Mouse (Mus musculus): ENCODE data around the gene Tcf7. TPM values are rescaled to one million over a fixed set of nuclear protein-coding genes. Genes with fewer than 3 reads are reported as not detected.
A peak's percentile ranks its signal among the peaks of the same experiment; 100 is the strongest.

Tcf7 gene
- polyA plus RNA-seq, 1 experiment from 2014 or later: 9.2 TPM

- Histone ChIP-seq H3K36me3 (replicated peaks; ENCODE audit: control insufficient read depth, insufficient read depth, low read depth, low read length) (no peaks in the 10 kb centered on the region), H3K27me3 (ENCODE audit: control insufficient read depth, insufficient read depth, low read length) (no peaks in the 10 kb centered on the region), H3K4me2 (ENCODE audit: low read depth, low read length) (no peak overlapping the region), H3K27ac (replicated peaks; ENCODE audit: low read depth, low read length) (no peak overlapping the region), H3K9ac (replicated peaks; ENCODE audit: low read length) (no peak overlapping the region; the same call in 1 of the 2 replicates), H3K9me3 (replicated peaks; ENCODE audit: control insufficient read depth, low read length) (no peaks in the 10 kb centered on the region), H3K4me3 (ENCODE audit: low read depth, low read length) (no peak overlapping the region), H3K4me1 (ENCODE audit: control insufficient read depth, insufficient read depth, low read length) (no peaks in the 10 kb centered on the region)
- WGBS: 65% methylated on average over 5 of the region's 5 CpGs
- ATAC-seq (replicated peaks; ENCODE audit: insufficient number of reproducible peaks, low FRiP score, low TSS enrichment, low read depth) (no peak; the same call in 1 of the 2 replicates), DNase-seq (ENCODE audit: low spot score) (no peak)
Observed at GRCm38 (mm10) chr11:52258711-52259110, 24.1 kb downstream of the Tcf7 start.

GRCm38 (mm10) chr11:52257376-52257775, 25.4 kb downstream of the Tcf7 start:
- H3K27ac ChIP-seq (replicated peaks; ENCODE audit: low read depth, low read length): no peak overlapping the region
- 93% methylated on average over 3 of the region's 3 CpGs for WGBS
- no peaks in the 10 kb centered on the region for H3K4me1 ChIP-seq (ENCODE audit: control insufficient read depth, insufficient read depth, low read length)
- ATAC-seq (replicated peaks; ENCODE audit: insufficient number of reproducible peaks, low FRiP score, low TSS enrichment, low read depth) (no peak), DNase-seq (ENCODE audit: low spot score) (no peak)
- H3K9ac ChIP-seq (replicated peaks; ENCODE audit: low read length): no peak overlapping the region
- no peaks in the 10 kb centered on the region for H3K9me3 ChIP-seq (replicated peaks; ENCODE audit: control insufficient read depth, low read length)
- no peaks in the 10 kb centered on the region for H3K36me3 ChIP-seq (replicated peaks; ENCODE audit: control insufficient read depth, insufficient read depth, low read depth, low read length)
- no peaks in the 10 kb centered on the region for H3K27me3 ChIP-seq (ENCODE audit: control insufficient read depth, insufficient read depth, low read length)
- no peak overlapping the region for H3K4me2 ChIP-seq (ENCODE audit: low read depth, low read length)
- H3K4me3 ChIP-seq (ENCODE audit: low read depth, low read length): no peak overlapping the region

- ATAC-seq (replicated peaks; ENCODE audit: insufficient number of reproducible peaks, low FRiP score, low TSS enrichment, low read depth): no peak
- Histone ChIP-seq H3K9me3 (replicated peaks; ENCODE audit: control insufficient read depth, low read length) (no peaks in the 10 kb centered on the region), H3K27me3 (ENCODE audit: control insufficient read depth, insufficient read depth, low read length) (no peaks in the 10 kb centered on the region), H3K4me1 (ENCODE audit: control insufficient read depth, insufficient read depth, low read length) (no peaks in the 10 kb centered on the region), H3K4me2 (ENCODE audit: low read depth, low read length) (no peak overlapping the region), H3K9ac (replicated peaks; ENCODE audit: low read length) (no peak overlapping the region), H3K36me3 (replicated peaks; ENCODE audit: control insufficient read depth, insufficient read depth, low read depth, low read length) (no peaks in the 10 kb centered on the region), H3K4me3 (ENCODE audit: low read depth, low read length) (no peak overlapping the region), H3K27ac (replicated peaks; ENCODE audit: low read depth, low read length) (no peak overlapping the region)
- no peak for DNase-seq (ENCODE audit: low spot score)
- 87% methylated on average over 8 of the region's 8 CpGs for WGBS
Observed at GRCm38 (mm10) chr11:52255077-52255476, 27.7 kb downstream of the Tcf7 start.

GRCm38 (mm10) chr11:52253674-52254375, 29.0 kb downstream of the Tcf7 start:
- WGBS: 70% methylated on average over 11 of the region's 11 CpGs
- Histone ChIP-seq H3K4me1 (ENCODE audit: control insufficient read depth, insufficient read depth, low read length) (no peaks in the 10 kb centered on the region), H3K27me3 (ENCODE audit: control insufficient read depth, insufficient read depth, low read length) (no peaks in the 10 kb centered on the region), H3K4me2 (ENCODE audit: low read depth, low read length) (no peak overlapping the region), H3K9me3 (replicated peaks; ENCODE audit: control insufficient read depth, low read length) (no peaks in the 10 kb centered on the region), H3K9ac (replicated peaks; ENCODE audit: low read length) (no peak overlapping the region), H3K4me3 (ENCODE audit: low read depth, low read length) (no peak overlapping the region), H3K27ac (replicated peaks; ENCODE audit: low read depth, low read length) (no peak overlapping the region), H3K36me3 (replicated peaks; ENCODE audit: control insufficient read depth, insufficient read depth, low read depth, low read length) (no peaks in the 10 kb centered on the region)
- peak; percentile 81 for DNase-seq (ENCODE audit: low spot score)
- peak; percentile 64; the same call in 1 of the 2 replicates for ATAC-seq (replicated peaks; ENCODE audit: insufficient number of reproducible peaks, low FRiP score, low TSS enrichment, low read depth)

GRCm38 (mm10) chr11:52252692-52253091, 30.1 kb downstream of the Tcf7 start:
- H3K36me3 ChIP-seq (replicated peaks; ENCODE audit: control insufficient read depth, insufficient read depth, low read depth, low read length): no peaks in the 10 kb centered on the region
- no peaks in the 10 kb centered on the region for H3K4me1 ChIP-seq (ENCODE audit: control insufficient read depth, insufficient read depth, low read length)
- no peak overlapping the region for H3K27ac ChIP-seq (replicated peaks; ENCODE audit: low read depth, low read length)
- H3K4me3 ChIP-seq (ENCODE audit: low read depth, low read length): no peak overlapping the region
- ATAC-seq (replicated peaks; ENCODE audit: insufficient number of reproducible peaks, low FRiP score, low TSS enrichment, low read depth) (no peak), DNase-seq (ENCODE audit: low spot score) (no peak)
- WGBS: 82% methylated on average over 1 of the region's 1 CpGs
- H3K9ac ChIP-seq (replicated peaks; ENCODE audit: low read length): no peak overlapping the region
- no peak overlapping the region for H3K4me2 ChIP-seq (ENCODE audit: low read depth, low read length)
- H3K27me3 ChIP-seq (ENCODE audit: control insufficient read depth, insufficient read depth, low read length): no peaks in the 10 kb centered on the region
- H3K9me3 ChIP-seq (replicated peaks; ENCODE audit: control insufficient read depth, low read length): no peaks in the 10 kb centered on the region

GRCm38 (mm10) chr11:52251770-52252169, 31.0 kb downstream of the Tcf7 start:
- DNase-seq (ENCODE audit: low spot score) (no peak), ATAC-seq (replicated peaks; ENCODE audit: insufficient number of reproducible peaks, low FRiP score, low TSS enrichment, low read depth) (no peak)
- Histone ChIP-seq H3K27ac (replicated peaks; ENCODE audit: low read depth, low read length) (no peak overlapping the region), H3K4me2 (ENCODE audit: low read depth, low read length) (no peak overlapping the region), H3K9ac (replicated peaks; ENCODE audit: low read length) (no peak overlapping the region), H3K4me1 (ENCODE audit: control insufficient read depth, insufficient read depth, low read length) (no peaks in the 10 kb centered on the region), H3K36me3 (replicated peaks; ENCODE audit: control insufficient read depth, insufficient read depth, low read depth, low read length) (no peaks in the 10 kb centered on the region), H3K27me3 (ENCODE audit: control insufficient read depth, insufficient read depth, low read length) (no peaks in the 10 kb centered on the region), H3K9me3 (replicated peaks; ENCODE audit: control insufficient read depth, low read length) (no peaks in the 10 kb centered on the region), H3K4me3 (ENCODE audit: low read depth, low read length) (no peak overlapping the region)
- 75% methylated on average over 5 of the region's 5 CpGs for WGBS

- H3K4me1 ChIP-seq (ENCODE audit: control insufficient read depth, insufficient read depth, low read length): no peaks in the 10 kb centered on the region
- no peak overlapping the region for H3K4me3 ChIP-seq (ENCODE audit: low read depth, low read length)
- H3K27ac ChIP-seq (replicated peaks; ENCODE audit: low read depth, low read length): no peak overlapping the region
- ATAC-seq (replicated peaks; ENCODE audit: insufficient number of reproducible peaks, low FRiP score, low TSS enrichment, low read depth) (no peak), DNase-seq (ENCODE audit: low spot score) (no peak)
- WGBS: 91% methylated on average over 2 of the region's 2 CpGs
- H3K9me3 ChIP-seq (replicated peaks; ENCODE audit: control insufficient read depth, low read length): no peaks in the 10 kb centered on the region
- no peaks in the 10 kb centered on the region for H3K27me3 ChIP-seq (ENCODE audit: control insufficient read depth, insufficient read depth, low read length)
- H3K9ac ChIP-seq (replicated peaks; ENCODE audit: low read length): no peak overlapping the region
- H3K36me3 ChIP-seq (replicated peaks; ENCODE audit: control insufficient read depth, insufficient read depth, low read depth, low read length): no peaks in the 10 kb centered on the region
- no peak overlapping the region for H3K4me2 ChIP-seq (ENCODE audit: low read depth, low read length)
Observed at GRCm38 (mm10) chr11:52249452-52249851, 33.4 kb downstream of the Tcf7 start.

- 90% methylated on average over 4 of the region's 4 CpGs for WGBS
- Histone ChIP-seq H3K9me3 (replicated peaks; ENCODE audit: control insufficient read depth, low read length) (no peaks in the 10 kb centered on the region), H3K27ac (replicated peaks; ENCODE audit: low read depth, low read length) (no peak overlapping the region), H3K27me3 (ENCODE audit: control insufficient read depth, insufficient read depth, low read length) (no peaks in the 10 kb centered on the region), H3K9ac (replicated peaks; ENCODE audit: low read length) (no peak overlapping the region), H3K4me3 (ENCODE audit: low read depth, low read length) (no peak overlapping the region), H3K4me1 (ENCODE audit: control insufficient read depth, insufficient read depth, low read length) (no peaks in the 10 kb centered on the region), H3K36me3 (replicated peaks; ENCODE audit: control insufficient read depth, insufficient read depth, low read depth, low read length) (no peaks in the 10 kb centered on the region; the same call in none of the 2 replicates), H3K4me2 (ENCODE audit: low read depth, low read length) (no peak overlapping the region)
- DNase-seq (ENCODE audit: low spot score) (no peak), ATAC-seq (replicated peaks; ENCODE audit: insufficient number of reproducible peaks, low FRiP score, low TSS enrichment, low read depth) (no peak)
Observed at GRCm38 (mm10) chr11:52240898-52241542, 41.8 kb downstream of the Tcf7 start.
